Mouse (Mus musculus): ENCODE data around the gene Oaz1.
"Not testable (repeated sequence)": the region's sequence is repeated elsewhere in the genome, so short reads cannot be mapped to it uniquely, and the experiment has no call there.

Oaz1 gene

GRCm38 (mm10) chr10:80802204-80802912 is 24.1 kb upstream of the Oaz1 start:
- in situ Hi-C loops (cut with MboI): no loop called here

- in situ Hi-C loops (cut with MboI): no loop called here
These were observed 23.5 kb upstream of the Oaz1 start for GRCm38 (mm10) chr10:80802996-80803395.

- in situ Hi-C loops (cut with MboI): no loop called here
These were observed 22.1 kb upstream of the Oaz1 start for GRCm38 (mm10) chr10:80804340-80804739.

- in situ Hi-C loops (cut with MboI): no loop called here
These were observed 21.5 kb upstream of the Oaz1 start, which contains the start of gene Amh for GRCm38 (mm10) chr10:80804916-80805315. TSS of gene Amh (plus strand) at chr10:80805243.

- in situ Hi-C loops (cut with MboI): no loop called here
These were observed 21.1 kb upstream of the Oaz1 start for GRCm38 (mm10) chr10:80805322-80805721.

GRCm38 (mm10) chr10:80805925-80806324 is 20.5 kb upstream of the Oaz1 start:
- in situ Hi-C loops (cut with MboI): no loop called here

GRCm38 (mm10) chr10:80806341-80807056 is 20.0 kb upstream of the Oaz1 start:
- in situ Hi-C loops (cut with MboI): no loop called here

GRCm38 (mm10) chr10:80807057-80807627 is 19.3 kb upstream of the Oaz1 start:
- in situ Hi-C loops (cut with MboI): no loop called here

GRCm38 (mm10) chr10:80808099-80808984 is 18.1 kb upstream of the Oaz1 start:
- in situ Hi-C loops (cut with MboI): no loop called here

- in situ Hi-C loops (cut with MboI): no loop called here
These were observed 17.3 kb upstream of the Oaz1 start for GRCm38 (mm10) chr10:80808985-80809632.

GRCm38 (mm10) chr10:80810084-80810483 is 16.4 kb upstream of the Oaz1 start:
- in situ Hi-C loops (cut with MboI): no loop called here

GRCm38 (mm10) chr10:80812391-80813041 is 13.9 kb upstream of the Oaz1 start:
- in situ Hi-C loops (cut with MboI): no loop called here

GRCm38 (mm10) chr10:80813366-80813765 is 13.1 kb upstream of the Oaz1 start, which contains the start of gene Jsrp1:
TSS of gene Jsrp1 (minus strand) at chr10:80813498.
- in situ Hi-C loops (cut with MboI): no loop called here

- in situ Hi-C loops (cut with MboI): no loop called here
These were observed 11.7 kb upstream of the Oaz1 start for GRCm38 (mm10) chr10:80814800-80815199.

- in situ Hi-C loops (cut with MboI): not testable (repeated sequence)
These were observed 10.2 kb upstream of the Oaz1 start for GRCm38 (mm10) chr10:80816303-80816702.

- in situ Hi-C loops (cut with MboI): no loop called here
These were observed 9.3 kb upstream of the Oaz1 start for GRCm38 (mm10) chr10:80817164-80817563.

- in situ Hi-C loops (cut with MboI): not testable (repeated sequence)
These were observed 8.5 kb upstream of the Oaz1 start for GRCm38 (mm10) chr10:80817955-80818354.

- in situ Hi-C loops (cut with MboI): no loop called here
These were observed 7.7 kb upstream of the Oaz1 start for GRCm38 (mm10) chr10:80818599-80819281.

GRCm38 (mm10) chr10:80819406-80819805 is 7.0 kb upstream of the Oaz1 start:
- in situ Hi-C loops (cut with MboI): no loop called here

GRCm38 (mm10) chr10:80821991-80822390 is 4.5 kb upstream of the Oaz1 start:
- in situ Hi-C loops (cut with MboI): loop anchor here (5.0 kb wide), 1 partner anchor 55 kb away; no protein-coding TSS in a partner anchor

Data from mature B cell (primary cell).